Mouse (Mus musculus): ENCODE results near the gene Mrpl38.

GRCm38 (mm10) chr11:116106154-116106962, 32.3 kb downstream of the Mrpl38 start:
- TF ChIP-seq POLR2A (IDR thresholded peaks at IDR 0.05; ENCODE audit: borderline replicate concordance, control insufficient read depth, low read depth, low read length) = no peak
- no peak for TF ChIP-seq CTCF (IDR thresholded peaks at IDR 0.05; ENCODE audit: control insufficient read depth, insufficient read depth, low read length)
